Mouse (Mus musculus) olfactory bulb, adult 2 months (tissue): ENCODE data around the gene Pbrm1. TPM values are rescaled to one million over a fixed set of nuclear protein-coding genes. Genes with fewer than 3 reads are reported as not detected.

Experiments
- H3K27ac ChIP-seq: fragments of 200-500 bp; 2 replicates; pipeline ENCODE4 v1.5.1; 2012; ENCODE audit warnings: low read depth, low read length; ENCODE audit not compliant: insufficient read depth
- H3K4me1 ChIP-seq: fragments of 200-500 bp; 2 replicates; pipeline ENCODE4 v1.6.1; 2012; ENCODE audit warnings: low read length; ENCODE audit not compliant: control insufficient read depth, insufficient read depth
- H3K4me3 ChIP-seq: fragments of 200-500 bp; 2 replicates; pipeline ENCODE4 v1.5.1; 2012; ENCODE audit warnings: mild to moderate bottlenecking, low read depth, low read length, moderate library complexity; ENCODE audit not compliant: insufficient read depth
- CTCF ChIP-seq: fragments of 200-500 bp; IDR thresholded peaks from 2 replicates; pipeline ENCODE4 v1.5.1; 2012; ENCODE audit warnings: low read depth, mild to moderate bottlenecking, low read length, moderate library complexity; ENCODE audit not compliant: insufficient read depth
- POLR2A ChIP-seq: fragments of 200-500 bp; IDR thresholded peaks from 2 replicates; pipeline ENCODE4 v1.6.1; 2012; ENCODE audit warnings: mild to moderate bottlenecking, low read depth, low read length, moderate library complexity; ENCODE audit not compliant: insufficient read depth
- WGBS: fragments of 180-500 bp; shearing (Covaris S2); methylation state at CpG from one replicate; pipeline ENCODE4 v1.1.7; 2018; 5-methylcytosine and 5-hydroxymethylcytosine counted together
- polyA plus RNA-seq: library from polyadenylated mRNA; stranded (reverse); fragments of >200 nt; gene quantifications from 2 replicates; pipeline ENCODE4 v1.2.4, GENCODE M21; 2012; ENCODE audit warnings: low replicate concordance; ENCODE audit not compliant: missing spikeins, insufficient read depth, insufficient read length

Gene Pbrm1
- 82.9 and 393 TPM in 2 replicates for polyA plus RNA-seq

GRCm38 (mm10) chr14:31018860-31019291 is at the start of gene Pbrm1, which contains the start of gene Gnl3:
Pbrm1 (plus strand) TSS chr14:31019138.
Gnl3 (minus strand) TSS chr14:31019152.
- WGBS = under 1% methylated on average over 53 of the region's 53 CpGs
- peaks cover 2% of the 10 kb centered on the region; the same call in 1 of the 2 replicates for H3K4me1 ChIP-seq
- peak within 1 kb of the TSS; percentile 94 for H3K4me3 ChIP-seq
- TF ChIP-seq CTCF (no peak), POLR2A (peak; percentile 75)
- no peak within 1 kb of the TSS; the same call in 1 of the 2 replicates for H3K27ac ChIP-seq

DNA sequence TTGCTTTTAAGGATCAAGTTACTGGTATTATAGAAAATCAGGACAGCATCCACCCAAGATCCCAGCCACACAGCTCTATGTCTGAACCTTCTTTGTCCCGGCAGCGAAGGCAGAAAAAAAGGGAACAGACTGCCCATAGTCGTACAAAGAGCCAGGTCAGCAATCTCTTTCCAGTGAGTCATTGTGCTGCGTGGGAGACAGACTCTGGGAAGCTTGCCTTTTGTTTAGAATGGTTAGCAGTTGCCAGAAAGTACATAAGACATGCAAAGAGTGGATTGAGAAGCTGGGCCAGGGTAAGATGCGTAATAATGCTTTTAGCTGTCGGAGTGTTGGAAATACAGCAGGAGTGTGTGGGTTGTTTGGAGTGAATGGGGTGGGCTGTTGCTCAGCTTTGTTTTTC is 44.7 kb upstream of the Pbrm1 start:
- Histone ChIP-seq H3K4me3 (no peak overlapping the region), H3K4me1 (peaks cover 3% of the 10 kb centered on the region; the same call in 1 of the 2 replicates), H3K27ac (peak overlapping the region; percentile 76)
- TF ChIP-seq POLR2A (no peak), CTCF (no peak)
- WGBS = 13% methylated on average over 6 of the region's 6 CpGs

DNA sequence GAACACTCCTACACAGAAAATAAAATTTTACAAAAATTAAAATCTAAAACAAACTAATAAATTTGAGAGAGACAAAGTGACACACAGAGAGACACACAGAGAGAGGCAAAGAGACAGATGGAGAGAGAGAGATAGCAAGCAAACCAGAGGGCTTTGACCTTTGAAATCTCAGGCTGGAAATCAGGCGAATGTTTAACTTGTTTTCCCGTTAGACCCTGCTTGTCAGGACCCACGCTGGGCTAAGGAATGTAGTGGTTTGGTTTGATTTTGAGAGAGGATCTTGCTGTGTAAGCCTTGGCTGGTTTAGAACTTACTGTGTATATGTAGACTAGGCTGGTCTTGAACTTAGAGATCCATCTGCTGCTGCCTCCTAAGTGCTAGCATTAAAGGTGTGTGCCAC is 42.7 kb upstream of the Pbrm1 start:
- WGBS = 92% methylated on average over 3 of the region's 3 CpGs
- Histone ChIP-seq H3K27ac (no peak overlapping the region), H3K4me3 (no peak overlapping the region), H3K4me1 (peaks cover 3% of the 10 kb centered on the region; the same call in 1 of the 2 replicates)
- no peak for TF ChIP-seq POLR2A
- TF ChIP-seq CTCF = no peak

DNA sequence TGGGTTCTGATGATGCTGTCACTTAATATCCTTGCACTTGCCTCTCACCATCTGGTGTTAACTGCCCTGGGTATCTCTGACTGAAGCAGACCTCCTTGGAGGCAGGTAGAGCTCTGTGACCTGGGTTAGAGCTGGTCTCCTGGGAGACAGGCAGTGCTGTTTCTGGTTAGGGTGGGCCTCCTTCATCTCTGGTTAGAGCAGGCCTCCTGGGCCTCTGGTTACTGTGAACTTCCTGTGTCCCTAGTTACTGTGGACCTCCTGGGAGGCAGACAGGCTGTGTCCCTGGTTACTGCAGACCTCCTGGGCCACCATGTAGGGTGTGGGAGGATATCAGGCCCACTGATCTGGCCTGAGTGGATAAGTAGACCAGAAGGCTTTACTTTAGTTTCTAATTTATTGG is 22.5 kb upstream of the Pbrm1 start:
- H3K4me3 ChIP-seq = no peak overlapping the region
- no peaks in the 10 kb centered on the region for H3K4me1 ChIP-seq
- H3K27ac ChIP-seq = no peak overlapping the region
- TF ChIP-seq POLR2A = no peak
- TF ChIP-seq CTCF = no peak

DNA sequence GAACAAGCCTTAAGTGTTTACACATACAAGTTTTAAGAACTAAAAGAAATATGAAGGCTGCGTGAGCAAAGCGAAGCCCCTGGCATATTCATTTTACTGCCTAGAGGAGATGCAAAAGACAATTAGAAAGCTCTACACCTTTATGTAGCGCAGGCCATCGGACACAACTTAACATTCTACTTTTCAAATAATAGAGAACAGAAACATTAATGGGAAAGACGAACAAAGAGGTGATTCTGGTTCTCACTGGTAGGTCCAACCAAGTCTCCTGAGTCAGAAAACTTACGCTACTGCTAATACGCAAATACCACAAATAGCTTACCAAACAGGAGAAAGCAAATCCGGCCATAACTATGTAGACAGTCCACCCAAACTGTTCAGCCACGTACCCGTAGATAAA is 18.6 kb upstream of the Pbrm1 start:
- TF ChIP-seq POLR2A (no peak), CTCF (no peak)
- 51% methylated on average over 10 of the region's 10 CpGs for WGBS
- peaks cover 8% of the 10 kb centered on the region for H3K4me1 ChIP-seq
- no peak overlapping the region for H3K27ac ChIP-seq
- H3K4me3 ChIP-seq = no peak overlapping the region

GRCm38 (mm10) chr14:31000816-31001306 is 18.1 kb upstream of the Pbrm1 start:
- peak overlapping the region; percentile 90 for H3K4me3 ChIP-seq
- H3K4me1 ChIP-seq = peaks cover 8% of the 10 kb centered on the region
- under 1% methylated on average over 21 of the region's 21 CpGs for WGBS
- H3K27ac ChIP-seq = peak overlapping the region; percentile 72
- TF ChIP-seq POLR2A = no peak
- no peak for TF ChIP-seq CTCF

GRCm38 (mm10) chr14:31001307-31002205 is 17.4 kb upstream of the Pbrm1 start, which contains the start of the genes Glt8d1 and Spcs1:
Glt8d1 (plus strand) TSS chr14:31001400.
Spcs1 (minus strand) TSS chr14:31001672.
- Histone ChIP-seq H3K4me3 (peak within 1 kb of the TSS; percentile 90), H3K27ac (peak within 1 kb of the TSS; percentile 77), H3K4me1 (peaks cover 8% of the 10 kb centered on the region)
- TF ChIP-seq POLR2A = peak; percentile 61
- TF ChIP-seq CTCF = no peak
- under 1% methylated on average over 84 of the region's 84 CpGs for WGBS

DNA sequence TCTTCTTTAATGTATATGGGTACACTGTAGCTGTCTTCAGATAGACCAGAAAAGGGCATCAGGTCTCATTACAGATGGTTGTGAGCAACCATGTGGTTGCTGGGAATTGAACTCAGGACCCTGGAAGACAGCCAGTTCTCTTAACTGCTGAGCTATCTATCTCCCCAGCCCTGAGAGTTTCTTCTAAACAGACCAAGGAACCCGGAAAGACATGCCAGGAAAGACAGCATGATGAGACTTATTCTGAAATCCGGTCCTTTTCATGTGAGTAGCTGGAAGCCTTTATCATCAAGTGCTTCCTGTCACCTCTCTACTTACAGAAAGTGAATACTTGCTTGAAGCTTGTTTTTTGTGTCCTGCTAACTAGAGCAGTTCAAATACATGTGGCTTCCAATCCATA is 14.4 kb upstream of the Pbrm1 start:
- H3K4me1 ChIP-seq = peaks cover 8% of the 10 kb centered on the region
- H3K27ac ChIP-seq = no peak overlapping the region
- H3K4me3 ChIP-seq = no peak overlapping the region
- TF ChIP-seq CTCF (no peak), POLR2A (no peak)
- 83% methylated on average over 2 of the region's 2 CpGs for WGBS

GRCm38 (mm10) chr14:31006779-31007178 is 12.2 kb upstream of the Pbrm1 start:
- TF ChIP-seq CTCF = no peak
- no peak for TF ChIP-seq POLR2A
- Histone ChIP-seq H3K4me1 (peaks cover 8% of the 10 kb centered on the region), H3K4me3 (no peak overlapping the region), H3K27ac (no peak overlapping the region)
- 85% methylated on average over 5 of the region's 5 CpGs for WGBS
